Mouse (Mus musculus) bone marrow macrophage, adult 2 months (primary cell): ENCODE results near the gene Sez6l.

Experiments
- CTCF ChIP-seq: IDR thresholded peaks from 2 replicates; pipeline ENCODE4 v1.5.1; 2012; ENCODE audit warnings: low read depth, mild to moderate bottlenecking, low read length, moderate library complexity
- POLR2A ChIP-seq: IDR thresholded peaks from 2 replicates; pipeline ENCODE4 v1.6.1; 2012; ENCODE audit warnings: mild to moderate bottlenecking, low read depth, low read length, borderline replicate concordance

GRCm38 (mm10) chr5:112526936-112527335, 50.0 kb downstream of the Sez6l start:
- TF ChIP-seq POLR2A (no peak), CTCF (no peak)
